Mouse (Mus musculus): Measurements from ENCODE around the gene Pter.

DNA sequence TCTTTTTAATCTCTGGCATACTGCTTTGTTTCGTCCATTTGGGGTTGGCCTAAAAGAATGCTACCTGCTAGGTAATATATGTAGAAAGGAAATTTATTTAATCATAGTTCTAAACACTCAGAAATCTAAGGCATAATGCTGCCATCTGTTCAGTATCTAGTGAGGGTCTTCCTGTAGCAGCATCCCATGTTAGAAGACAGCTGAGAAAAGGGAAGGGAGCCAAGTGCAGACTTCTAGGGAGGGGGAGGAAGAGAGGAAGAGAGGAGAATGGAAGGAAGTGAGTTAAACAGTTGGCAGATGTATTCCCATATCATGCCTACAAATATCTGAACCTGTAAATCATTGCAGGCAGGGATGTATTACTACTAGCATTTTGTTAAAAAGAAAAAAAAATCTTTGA is 95.0 kb downstream of the Pter start:
- TF ChIP-seq POLR2A (IDR thresholded peaks at IDR 0.05; ENCODE audit: insufficient read length, low read depth) = no peak
- no peak for TF ChIP-seq TCF12 (IDR thresholded peaks at IDR 0.05; ENCODE audit: insufficient read depth, poor library complexity, severe bottlenecking)
- no peak for TF ChIP-seq TCF3 (IDR thresholded peaks at IDR 0.05; ENCODE audit: insufficient read length, low read depth)
- no peak for TF ChIP-seq CEBPB (IDR thresholded peaks at IDR 0.05; ENCODE audit: insufficient read depth, poor library complexity, severe bottlenecking)
- TF ChIP-seq USF1 (IDR thresholded peaks at IDR 0.05; ENCODE audit: low read depth) = no peak
- TF ChIP-seq E2F4 (IDR thresholded peaks at IDR 0.05; ENCODE audit: insufficient read depth) = no peak
- TF ChIP-seq MYOD1 (IDR thresholded peaks at IDR 0.05; ENCODE audit: control insufficient read depth in 1 of 3, insufficient read length in 2 of 3, low read depth in 2 of 3) = no peak
- no peak for TF ChIP-seq POLR2AphosphoS2 (IDR thresholded peaks at IDR 0.05; ENCODE audit: insufficient read length, low read depth)
- no peak for TF ChIP-seq MYOG (IDR thresholded peaks at IDR 0.05; ENCODE audit: control insufficient read depth in 1 of 3, insufficient read depth in 1 of 3, insufficient read length in 2 of 3, low read depth in 2 of 3)

All from myocyte (in vitro differentiated cells).